Mouse (Mus musculus) frontal cortex, postnatal 14 days (tissue): ENCODE data around the gene Ptchd3.
A peak's percentile ranks its signal among the peaks of the same experiment; 100 is the strongest.

Experiments
- DNase-seq, 2 experiments: peaks; one replicate each; pipeline ENCODE4 v3.0.0; 2022; ENCODE audit warnings: low spot score in 2 of 2

Gene Ptchd3

DNA sequence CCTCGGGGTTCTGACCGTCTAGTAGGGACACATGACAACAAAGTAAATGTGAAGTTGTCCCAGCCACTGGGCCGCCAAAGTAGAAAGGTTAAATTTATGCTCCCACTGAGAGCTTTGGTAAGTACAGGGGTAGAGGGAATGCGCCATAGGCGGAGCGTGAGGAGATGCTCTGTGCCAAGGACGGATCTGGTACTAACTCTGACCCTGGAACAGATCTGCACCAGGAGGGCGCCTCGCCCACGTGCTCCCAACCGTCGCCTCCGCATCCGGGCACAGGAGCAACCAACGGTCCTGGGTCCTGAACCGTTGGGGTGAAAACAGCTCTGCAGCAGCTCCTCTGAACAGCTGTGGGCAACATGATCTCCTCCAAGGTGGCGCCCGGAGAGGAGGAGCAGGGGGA lies at the start of gene Ptchd3:
TSS of gene Ptchd3 (plus strand) at position 301 of the 400 bp plus-strand sequence.
- DNase-seq, result no peak

DNA sequence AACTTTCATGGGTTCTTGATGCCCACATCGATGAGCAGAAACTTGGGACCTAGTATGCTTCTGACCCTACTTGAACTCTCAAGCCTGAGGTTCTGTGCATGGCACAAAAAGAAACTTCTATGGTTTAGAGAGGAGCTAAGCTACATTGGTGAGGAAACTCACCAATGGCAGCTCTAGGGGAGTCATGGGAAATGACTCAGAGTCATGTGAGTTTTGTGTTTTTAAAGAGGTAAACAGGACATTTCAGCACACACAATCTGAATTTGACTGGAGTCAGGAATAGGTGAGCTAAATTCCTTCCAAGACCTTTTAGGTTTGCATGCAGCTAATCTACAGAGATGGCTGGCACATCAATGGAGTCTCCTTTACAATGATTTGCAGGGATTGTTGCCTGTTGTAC lies 48.2 kb upstream of the Ptchd3 start:
- no peak for DNase-seq

DNA sequence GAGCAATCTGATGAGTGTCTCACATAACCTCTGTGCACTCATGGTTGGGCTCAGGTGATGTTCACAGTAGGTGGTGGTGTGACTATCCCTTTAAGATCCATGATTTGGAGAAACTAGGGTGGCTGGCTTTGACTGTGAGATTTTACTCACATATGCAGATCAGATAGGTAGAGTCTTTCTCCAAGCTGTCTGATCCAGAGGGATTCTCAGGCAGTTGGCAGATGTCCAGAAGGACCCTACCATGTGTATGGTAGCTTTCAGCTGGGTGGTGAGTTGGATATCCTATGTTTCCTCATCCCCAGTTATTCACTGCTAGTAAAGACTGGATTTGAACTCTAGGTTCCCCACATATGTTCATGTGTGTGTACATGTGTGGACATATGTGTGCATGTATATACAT lies 42.6 kb upstream of the Ptchd3 start:
- no peak for DNase-seq

DNA sequence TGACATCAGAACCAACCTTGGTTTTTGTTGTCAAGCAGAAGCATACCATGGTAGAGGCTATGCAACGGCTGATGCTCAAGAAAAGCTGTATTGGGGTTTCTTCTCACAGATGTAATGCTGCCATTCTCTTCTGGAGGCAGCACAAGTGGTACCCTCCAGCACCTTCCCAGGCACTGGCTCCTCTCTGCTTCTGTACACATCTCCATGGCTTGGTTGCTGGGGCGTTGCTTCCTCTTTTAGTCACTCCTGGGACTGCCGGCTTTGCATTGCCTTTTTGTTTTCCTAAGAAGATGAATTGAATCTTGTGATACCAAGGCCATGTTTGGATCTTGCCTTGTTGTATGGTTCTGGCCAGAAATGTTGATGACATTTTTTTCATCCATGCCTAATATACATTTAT lies 40.5 kb upstream of the Ptchd3 start:
- no peak for DNase-seq

DNA sequence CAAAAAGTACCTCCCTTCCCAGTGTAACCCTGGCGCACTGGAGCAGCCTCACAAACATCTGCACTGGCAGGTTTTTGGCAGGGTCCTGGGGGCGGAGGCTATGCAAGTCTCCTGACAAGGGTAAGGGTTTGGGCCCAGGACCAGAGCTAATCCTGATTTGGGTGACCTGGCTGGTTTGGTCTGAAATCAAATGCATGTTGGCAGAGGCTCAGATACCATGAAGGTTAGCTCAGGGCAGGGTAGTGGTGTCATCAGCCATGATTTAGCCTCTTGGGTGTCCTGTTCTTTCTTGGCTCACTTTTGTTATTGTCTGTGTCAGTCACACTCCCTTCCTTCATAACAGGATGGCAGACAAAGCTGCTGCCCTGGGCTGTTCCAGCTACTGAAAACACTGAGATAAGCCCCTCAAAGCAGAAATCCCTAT lies 39.4 kb upstream of the Ptchd3 start:
- no peak for DNase-seq

DNA sequence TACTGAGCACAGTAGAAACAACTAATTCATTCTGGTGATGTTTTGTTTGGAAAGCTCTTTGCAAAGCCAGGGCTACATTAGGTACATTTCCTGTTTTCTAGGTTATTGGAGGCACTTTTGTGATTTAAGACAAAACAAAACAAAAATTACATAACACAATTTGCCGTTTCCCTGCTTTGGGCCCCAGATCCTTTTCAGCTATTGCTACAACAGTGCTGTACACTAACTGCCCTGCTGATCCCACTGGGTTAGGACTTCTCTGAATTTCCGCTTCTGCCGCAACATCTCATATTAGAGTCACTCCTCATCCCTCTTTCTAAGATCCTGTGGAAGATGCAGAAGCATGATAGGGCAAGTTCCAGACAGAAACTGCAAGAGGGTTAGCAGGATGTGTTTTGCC lies 38.6 kb upstream of the Ptchd3 start:
- no peak for DNase-seq

DNA sequence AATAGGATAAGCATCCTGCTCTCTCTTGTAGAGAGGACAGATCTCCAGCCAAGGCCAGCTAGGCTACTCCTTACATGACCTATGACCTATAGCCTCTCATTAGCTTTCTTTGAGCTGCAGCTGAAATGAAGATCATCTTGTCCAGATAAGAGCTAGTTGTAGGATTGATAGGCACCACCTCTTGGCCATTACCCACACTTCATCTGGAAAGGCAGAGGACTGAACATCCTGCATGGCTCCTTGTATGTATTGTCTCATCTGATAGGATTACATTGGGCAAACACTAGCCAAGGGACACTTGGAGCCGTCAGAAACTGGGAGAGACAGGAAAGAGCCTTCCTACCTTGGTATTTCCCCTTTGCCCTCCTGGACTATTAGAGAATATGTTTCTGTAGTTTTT lies 38.1 kb upstream of the Ptchd3 start:
- DNase-seq, result no peak

DNA sequence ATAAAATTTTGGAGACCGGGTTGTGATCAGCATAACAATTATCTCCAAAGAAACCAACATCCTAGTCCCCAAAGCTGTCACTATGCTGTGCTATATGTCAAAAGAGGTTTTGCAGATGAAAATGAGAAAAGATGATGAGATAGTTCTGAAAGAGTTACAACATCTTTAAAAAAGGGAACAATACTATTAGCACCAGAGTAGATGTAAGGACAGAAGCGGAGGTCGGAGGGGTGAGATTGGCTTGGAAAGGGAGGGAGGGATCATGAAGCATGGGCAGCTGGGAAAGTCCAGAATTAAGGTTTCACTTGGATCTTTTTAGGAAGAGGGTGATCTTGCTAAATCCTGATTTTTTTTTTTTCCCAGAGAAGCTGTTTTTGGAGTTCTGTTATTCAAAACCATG lies 36.5 kb upstream of the Ptchd3 start:
- DNase-seq, result no peak

DNA sequence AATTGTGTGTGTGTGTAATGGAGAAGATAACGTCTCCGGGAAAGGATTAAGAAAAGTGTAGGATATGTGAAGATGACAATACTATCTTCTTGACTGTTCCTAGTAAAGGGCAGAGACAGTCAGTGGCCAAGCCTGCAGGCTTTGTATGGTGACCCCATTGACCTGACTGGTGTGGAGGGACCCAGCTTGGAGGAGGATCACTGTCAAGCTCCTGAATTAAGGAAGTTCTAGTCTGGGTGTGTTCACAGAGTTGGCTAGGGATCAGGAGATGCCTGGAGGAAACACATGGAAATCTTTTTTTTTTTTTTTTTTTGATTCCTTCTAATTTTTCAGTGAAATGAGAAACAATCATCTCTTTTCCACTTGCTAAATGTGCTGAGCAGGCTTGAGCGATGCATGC lies 35.9 kb upstream of the Ptchd3 start:
- no peak for DNase-seq

DNA sequence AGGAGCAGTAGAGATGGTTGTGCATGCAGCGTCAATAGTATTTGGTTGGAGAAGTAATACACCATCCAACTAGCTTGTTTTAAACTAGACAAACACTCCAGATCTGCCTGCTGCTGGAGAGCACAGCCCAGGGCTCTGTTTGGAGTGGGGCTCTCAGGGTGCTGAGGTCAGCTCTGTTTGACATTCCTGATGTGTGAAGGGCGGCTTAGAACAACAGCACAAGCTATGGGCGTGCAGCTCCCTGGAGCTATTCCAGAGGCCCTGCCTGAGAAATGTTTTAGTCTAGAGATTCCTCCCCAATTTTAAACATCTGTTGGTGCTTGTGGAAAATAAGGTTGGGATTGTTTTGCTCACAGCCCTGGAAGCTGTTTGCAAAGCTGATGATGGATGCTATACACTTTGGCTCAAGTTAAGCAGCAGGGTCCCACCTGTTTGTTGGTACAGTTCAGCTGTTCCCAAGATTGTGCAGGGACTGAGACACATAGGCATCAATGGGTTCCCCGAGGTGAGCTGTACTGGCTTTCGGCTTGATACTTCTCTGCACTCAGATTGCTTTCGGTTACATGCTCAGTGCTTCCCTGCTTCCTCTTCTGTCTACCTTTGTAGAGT lies 35.4 kb upstream of the Ptchd3 start:
- DNase-seq, result no peak

DNA sequence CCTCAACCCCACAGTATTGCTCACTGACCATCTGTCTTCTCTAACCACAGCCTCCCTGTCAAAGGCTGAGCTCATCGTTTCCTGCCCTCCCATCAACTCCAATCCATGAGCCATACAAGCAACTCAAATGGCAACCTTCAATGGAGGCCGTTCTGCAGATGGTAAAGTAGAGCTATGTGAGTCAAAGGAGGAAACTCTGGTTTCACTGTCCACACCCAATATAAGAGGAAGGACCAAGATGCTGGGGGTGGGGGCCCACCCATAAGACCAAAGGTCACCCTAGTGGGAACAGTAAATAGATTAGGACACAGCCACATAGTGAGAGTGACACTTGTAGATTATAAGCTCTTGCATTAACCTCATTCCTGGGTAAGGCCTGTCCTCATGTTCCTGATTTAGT lies 34.1 kb upstream of the Ptchd3 start:
- DNase-seq, result no peak

DNA sequence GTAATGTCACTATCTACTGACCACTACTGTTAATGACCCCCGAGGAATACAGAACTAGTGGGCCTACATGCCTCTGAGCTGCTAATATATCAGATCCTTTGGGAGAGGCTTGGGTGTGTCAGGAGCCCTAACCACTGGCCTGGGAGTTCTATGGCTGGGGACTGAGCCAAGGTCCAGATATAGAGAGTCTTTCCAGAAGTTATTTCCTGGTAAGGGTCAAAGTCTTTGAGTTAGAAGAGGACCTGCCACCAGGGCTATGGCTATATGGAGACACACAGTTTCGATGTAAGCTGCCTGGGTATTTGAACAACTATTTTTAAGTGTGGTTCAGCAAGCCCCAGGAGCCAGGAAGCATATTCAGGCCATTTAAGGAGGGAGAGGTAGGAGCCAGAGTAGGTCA lies 31.5 kb upstream of the Ptchd3 start:
- DNase-seq, result no peak

DNA sequence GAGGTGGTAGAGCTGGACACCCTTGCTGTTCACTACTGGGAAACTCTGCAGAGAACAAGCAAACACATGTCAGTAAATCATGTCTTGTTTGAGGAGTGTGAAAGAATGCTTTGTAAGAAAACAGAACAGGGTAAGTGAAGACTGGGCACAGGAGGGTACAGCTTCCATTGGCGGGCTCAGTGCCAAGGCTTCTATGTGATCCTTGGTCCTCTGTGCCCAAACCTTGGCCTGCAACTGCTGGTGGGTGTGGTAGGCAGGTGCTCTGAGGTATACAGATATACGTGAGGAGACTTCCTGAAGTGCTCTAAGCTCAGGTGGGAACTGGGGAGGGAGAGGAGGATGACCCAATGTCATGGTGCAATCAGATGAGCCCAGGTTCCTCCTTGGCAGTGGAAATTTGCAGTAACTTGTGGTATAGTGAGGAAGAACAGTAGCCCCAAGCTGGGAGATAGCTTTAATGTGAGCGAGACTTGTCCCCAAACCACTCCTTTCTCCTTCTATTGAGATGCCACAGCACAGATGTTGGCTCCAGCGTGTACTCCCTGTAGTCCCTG lies 30.2 kb upstream of the Ptchd3 start:
- DNase-seq, result no peak

DNA sequence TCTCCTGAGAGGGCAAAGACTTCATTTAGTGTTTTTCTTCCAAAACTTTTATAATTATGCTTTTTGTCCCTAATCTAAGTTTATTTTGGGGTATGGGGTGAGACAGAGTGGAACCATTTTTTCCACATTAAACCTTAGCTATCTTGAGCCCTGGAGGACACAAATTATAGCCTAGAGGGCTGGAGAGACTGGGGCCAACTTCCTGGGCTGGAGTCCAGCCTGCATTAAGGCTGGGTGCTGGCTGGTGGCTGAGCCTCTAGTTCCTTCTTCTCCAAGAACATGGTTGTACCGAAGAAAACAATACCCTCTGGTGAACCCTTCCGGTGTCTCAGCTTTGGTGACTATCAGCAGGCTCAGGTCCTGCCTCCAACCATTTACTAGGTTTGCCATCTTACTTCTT lies 27.3 kb upstream of the Ptchd3 start:
- DNase-seq, result no peak

DNA sequence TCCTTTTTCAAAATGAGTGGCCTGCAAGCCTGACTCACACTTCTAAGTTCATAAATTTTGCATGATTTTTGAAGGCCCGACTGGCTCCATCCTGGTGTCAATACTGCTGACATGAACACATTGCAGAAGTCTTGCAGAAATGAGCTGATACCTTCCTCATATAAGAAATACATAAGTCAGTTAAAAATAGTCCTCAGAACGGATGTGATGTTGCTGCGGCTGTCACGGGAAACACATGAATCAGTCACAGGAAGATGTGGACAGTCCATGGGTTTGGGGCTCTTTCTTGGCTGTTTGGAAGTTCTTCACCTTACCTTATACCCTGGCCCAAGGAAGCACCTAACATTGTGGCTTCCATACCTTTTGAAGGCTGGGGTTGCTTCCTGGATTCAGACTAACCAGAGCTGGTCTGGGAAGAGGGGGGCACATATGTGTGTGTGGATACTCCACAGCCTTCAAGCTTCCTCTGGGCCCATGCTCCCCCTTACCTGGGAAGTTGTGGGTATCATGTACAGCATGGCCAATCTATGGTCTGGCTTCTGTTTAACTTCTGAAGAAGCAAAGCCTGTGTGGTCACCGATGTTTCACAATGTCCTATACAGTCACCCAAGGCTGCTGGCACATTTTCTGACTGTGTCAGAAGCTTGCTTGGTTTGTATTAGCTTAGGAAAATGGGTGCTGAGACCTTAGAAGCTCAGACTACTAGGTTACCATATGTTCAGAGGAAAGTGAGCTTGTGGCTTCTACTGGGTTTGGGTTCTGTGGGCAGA lies 25.6 kb upstream of the Ptchd3 start:
- DNase-seq, result no peak

DNA sequence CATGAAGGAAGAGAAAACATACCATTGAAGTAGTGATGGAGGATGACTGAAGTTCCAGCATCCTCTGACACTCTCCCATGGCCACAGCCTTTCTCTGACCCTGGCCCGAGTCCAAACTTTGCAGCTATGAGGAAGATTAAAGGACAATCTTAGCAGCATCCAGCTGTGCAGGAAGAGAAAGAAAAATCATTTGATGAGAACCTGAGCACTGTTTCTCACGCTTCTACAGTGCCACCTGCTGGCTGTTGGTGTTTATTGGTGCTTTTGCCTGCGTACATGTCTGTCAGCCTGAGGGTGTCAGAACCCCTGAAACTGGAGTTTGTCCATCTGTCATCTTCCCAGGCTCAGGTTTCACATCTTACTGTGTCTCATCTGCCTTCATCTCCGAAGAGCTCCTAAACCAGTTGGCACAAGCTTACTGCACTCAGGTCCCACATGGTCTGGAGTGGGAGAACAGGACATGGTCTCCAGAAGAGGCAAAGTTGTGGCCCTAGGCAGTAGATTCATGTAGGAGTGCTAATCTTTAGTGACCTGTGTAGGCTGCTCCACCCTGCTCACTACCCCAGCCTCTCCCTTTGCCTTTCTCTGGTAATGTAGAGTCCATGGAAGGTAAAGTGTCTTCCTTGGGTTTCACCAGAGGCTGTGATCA lies 21.7 kb upstream of the Ptchd3 start:
- peak; percentile 66 to 81 for DNase-seq

DNA sequence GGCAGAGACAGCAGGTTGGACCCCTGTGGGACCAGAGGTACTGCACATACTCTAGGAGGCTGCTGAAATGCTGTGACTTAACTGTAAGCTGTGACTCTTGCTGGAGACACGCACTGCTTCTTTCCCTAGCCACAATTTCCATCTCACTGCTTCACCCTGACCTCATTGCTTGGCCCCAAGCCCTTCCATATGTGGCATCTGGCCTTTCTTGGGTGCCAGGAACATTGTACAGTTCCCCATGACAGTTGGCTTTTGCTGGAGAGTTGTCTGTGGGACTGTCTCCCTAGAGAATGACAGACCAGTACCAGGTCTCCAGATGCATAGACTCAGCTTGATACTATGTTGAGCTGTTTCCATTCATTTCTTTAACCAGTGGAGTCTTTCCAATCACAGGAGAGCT lies 21.2 kb upstream of the Ptchd3 start:
- DNase-seq, result no peak

DNA sequence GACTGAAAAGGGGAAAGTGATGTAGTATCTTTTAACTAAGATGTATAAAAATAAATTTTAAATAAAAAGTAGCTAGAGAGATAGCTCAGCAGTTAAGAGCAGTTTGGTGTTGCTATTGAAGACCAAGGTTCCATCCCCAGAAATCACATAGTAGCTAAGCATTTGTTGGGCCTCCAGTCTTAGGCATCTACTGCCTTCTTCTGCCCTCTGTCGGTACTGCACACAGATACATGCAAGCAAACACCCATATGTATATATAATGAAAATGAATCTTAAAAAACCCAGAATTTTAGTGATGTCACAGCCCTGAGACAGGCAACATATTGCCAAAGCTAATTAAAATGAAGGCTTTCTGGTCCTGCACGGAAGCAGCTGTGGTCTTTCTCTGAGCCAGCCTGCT lies 15.9 kb downstream of the Ptchd3 start:
- no peak for DNase-seq

DNA sequence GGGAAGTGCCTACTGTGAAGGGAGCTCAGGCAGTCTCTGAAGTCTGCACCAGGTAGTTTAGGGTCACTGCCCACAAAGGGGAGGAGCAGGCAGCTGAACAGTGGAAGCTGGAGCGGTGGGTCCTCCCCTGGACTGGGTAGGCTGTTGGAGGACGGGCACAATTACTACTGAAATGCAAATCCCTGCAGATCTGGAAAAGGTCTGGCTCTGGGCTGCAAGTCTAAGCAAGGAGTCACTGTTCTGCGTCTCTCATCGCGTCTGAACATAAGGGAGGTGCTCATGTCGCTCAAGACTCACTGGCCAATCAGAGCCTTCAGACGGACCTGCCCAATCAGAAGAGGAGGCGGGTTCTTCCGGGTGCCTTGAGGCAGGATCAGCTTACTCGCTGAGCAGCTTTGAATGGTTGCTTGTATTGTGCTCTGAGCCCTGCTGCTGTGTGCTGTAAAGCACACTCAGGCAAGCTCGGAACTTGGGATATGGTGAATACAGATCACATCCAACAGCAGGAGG lies 17.8 kb downstream of the Ptchd3 start:
- peak; percentile 78 to 79 for DNase-seq
